Mouse (Mus musculus): Measurements from ENCODE around the gene Mrpl41.

The Mrpl41 gene

DNA sequence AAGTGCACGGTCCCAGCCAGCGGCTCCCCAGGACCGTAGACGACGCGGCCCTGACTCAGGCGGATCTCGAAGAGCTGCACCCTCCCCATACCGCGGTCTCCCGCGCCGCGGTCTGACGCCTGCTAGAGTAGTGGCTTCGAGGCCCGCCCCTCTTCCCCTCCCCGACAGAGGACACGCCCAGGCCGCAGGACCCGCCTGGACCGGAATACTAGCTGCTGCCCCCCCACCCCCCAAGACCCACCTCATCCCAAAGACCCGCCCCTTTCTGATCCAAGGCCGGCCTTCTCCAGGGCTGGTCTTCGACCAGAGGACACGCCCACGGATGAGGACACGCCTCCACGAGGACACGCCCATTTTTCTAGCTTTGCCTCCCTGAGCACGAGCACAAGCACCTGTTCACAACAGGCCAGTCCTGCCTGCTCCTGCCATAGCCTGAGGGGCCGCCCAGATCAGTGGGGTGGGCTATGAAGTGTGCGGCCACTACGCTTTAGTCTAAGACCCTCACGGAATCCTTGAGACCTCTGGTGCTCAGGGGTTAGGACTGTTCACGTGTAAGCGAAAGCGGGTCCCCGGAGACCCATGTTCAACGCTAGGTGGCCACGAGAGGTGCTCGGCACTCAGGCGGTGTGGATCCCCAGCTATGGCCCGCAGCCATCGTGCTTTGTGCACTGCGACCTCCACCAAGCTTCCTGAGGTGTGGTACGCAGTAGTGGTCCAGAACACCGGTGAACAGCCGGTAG lies 39.7 kb downstream of the Mrpl41 start, which contains the start of gene Arrdc1:
TSS of gene Arrdc1 (minus strand) at position 196 of the 740 bp plus-strand sequence.
- peak; percentile 79 for DNase-seq (ENCODE audit: low read depth, low spot score)

DNA sequence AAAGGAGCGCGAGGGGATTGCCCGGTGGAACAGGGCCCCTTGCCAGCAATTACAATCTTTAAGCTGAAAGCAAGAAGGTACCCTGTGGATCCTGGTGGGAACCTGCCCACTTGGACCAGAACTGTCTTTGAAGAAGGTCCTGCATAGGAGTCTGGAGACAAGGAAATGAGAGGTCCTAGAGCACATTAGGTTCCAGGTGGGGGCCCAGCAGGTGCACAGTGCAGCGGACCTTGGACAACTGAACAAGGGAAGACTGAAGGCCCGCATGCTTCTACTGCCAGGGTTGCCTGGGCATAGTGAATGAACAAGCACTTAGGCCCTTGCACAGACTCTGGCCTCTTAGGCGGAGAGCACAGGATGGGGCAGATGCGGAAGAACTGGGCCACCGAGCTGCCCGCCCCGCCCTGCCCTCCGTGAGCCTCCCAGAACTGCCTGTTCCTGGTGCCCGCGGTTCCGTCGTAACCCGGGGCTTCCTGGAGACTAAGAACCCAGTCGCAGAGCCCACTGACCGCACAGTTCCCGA lies 40.4 kb downstream of the Mrpl41 start:
- DNase-seq (ENCODE audit: low read depth, low spot score), result no peak

DNA sequence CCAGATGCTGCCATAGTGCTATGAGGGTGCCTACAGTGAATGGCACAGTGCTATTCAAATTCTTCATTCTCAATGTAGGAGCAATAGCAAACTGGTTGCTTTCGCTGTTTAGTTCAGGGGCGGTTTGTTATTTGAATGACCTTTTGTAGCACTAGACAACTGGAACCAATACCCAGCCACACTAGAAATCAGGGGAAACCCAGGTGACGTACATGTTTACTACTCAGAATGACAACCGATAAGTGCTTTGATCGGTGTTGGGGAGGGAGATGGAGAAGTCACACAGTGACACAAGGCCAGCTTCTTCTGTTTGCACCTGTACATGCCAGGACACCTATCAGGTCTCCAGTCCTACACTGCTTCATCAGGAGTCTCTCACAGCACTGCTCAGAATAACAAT lies 45.3 kb downstream of the Mrpl41 start:
- DNase-seq (ENCODE audit: low read depth, low spot score), result no peak

DNA sequence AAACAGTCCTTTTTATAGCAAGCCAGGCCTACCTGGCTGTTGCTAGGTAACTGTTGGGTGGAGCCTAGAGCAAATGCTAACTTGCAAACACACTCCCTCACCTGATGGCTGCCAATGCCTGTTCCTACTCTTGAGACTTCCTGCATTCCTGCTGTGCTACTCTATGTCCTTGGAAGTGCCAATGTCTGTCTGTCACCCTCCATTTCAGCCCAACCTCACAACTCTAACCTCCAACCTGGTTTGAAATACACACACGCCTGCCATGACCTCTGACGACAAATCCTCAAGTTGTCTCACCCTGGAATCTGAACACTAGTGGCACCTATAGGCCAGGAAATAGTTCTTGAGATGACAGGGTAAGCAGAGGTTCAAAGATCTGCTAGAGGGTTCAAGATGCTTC lies 45.8 kb downstream of the Mrpl41 start:
- DNase-seq (ENCODE audit: low read depth, low spot score), result no peak

DNA sequence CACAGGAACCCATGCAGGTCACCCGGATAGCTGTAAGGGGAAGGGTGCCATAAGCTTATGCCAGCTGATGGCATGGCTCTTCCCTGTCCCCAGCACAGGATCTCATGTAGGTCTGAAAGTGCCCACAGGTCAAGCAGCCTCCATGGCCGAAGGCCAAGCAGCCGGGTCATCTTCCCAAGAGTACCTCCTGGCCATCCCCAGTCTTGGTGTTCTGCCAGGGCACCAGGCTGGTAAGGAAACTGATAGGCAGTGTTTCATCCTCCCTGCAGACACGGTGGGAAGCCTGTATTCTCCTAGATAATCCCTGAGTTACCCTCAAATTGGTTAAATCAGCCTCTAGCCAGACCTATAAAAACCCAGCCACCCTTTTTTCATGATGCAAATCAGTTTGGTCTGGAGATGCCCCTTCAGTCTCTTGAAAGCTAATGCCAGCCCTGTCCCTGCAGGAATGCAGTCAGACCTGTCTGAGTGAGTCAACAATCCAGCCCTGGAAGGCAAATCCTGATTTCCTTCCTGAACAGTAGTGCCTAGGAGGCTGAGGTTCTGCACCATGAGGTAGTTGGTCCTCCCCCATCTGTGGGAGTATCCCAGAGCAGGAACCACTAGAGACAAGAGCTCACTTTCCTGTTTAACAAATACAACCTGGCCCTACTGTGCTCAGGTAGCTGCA lies 47.0 kb downstream of the Mrpl41 start:
- DNase-seq (ENCODE audit: low read depth, low spot score), result no peak

DNA sequence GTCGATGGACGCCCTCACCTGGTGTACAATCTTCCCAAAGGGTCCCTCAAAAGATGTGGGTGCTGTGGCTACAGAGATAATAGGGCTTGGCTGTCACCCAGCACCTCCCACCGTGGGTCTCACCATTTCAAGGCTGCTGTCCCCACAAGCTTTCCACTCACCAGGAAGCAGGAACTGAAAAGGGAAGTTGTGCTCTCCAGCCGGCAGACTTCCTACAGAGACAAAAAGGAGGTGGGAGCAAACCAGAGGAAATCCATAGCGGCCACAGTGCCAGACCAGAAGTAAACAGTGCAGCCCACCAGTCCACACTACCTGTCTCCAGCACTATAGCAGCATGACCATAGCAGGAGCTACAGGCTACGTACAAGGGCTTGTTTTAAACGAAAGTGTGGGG lies 47.9 kb downstream of the Mrpl41 start:
- DNase-seq (ENCODE audit: low read depth, low spot score), result no peak

DNA sequence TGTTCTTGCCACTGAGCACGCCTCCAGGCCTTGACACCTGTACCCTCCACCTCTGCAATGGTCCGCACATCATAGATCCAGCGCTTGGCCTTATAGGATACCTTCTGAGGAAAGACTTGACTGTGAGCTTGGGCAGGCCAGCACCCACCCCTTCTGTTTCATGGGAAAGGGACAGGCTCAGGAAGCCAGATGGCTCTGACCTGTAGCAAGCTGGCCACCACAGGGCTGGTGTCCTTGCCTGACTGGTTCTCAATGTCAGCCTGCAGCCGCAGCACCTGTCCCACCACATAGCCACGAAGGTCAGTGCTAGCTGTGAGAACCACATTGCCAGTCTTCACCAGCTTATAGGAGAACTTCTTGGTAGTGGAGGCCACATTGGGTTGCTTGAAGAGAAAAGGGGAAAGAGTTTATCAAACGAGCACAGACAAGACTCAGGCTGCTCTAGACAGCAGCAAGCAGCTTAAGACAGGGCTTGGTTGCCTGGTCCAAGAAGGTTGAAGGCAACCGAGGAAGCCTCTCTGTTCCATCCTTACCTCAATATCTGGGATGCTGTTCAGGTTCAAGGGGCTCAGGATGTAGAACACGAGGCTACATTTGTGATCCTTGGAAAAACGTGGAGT lies 48.4 kb downstream of the Mrpl41 start:
- no peak for DNase-seq (ENCODE audit: low read depth, low spot score)

DNA sequence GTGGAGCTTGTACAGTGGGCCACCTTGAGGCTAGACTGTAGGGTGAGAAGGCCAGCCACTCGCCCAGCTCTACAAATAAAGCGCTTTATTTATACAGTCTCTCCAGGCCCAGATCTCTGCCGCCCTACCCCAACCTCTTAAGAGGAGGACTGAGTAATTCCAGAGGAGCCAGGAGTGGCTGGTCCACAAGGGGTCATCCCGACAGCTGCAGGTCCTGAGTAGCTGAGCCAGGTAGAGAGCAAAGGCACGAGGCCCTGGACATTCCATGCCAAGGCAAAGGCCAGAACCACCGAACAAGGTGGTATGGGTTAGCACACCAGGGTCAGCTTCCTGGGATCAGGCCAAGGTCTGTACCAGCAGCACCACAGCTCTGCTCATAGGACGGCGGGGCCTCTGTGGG lies 49.6 kb downstream of the Mrpl41 start:
- DNase-seq (ENCODE audit: low read depth, low spot score), result no peak

Data from brain, embryonic 18.5 days (tissue).